Mouse (Mus musculus): Measurements from ENCODE around the gene Tagln2. TPM values are rescaled to one million over a fixed set of nuclear protein-coding genes. Genes with fewer than 3 reads are reported as not detected.

The Tagln2 gene
- polyA plus RNA-seq, 1 experiment from 2014 or later: 72.3 TPM

DNA sequence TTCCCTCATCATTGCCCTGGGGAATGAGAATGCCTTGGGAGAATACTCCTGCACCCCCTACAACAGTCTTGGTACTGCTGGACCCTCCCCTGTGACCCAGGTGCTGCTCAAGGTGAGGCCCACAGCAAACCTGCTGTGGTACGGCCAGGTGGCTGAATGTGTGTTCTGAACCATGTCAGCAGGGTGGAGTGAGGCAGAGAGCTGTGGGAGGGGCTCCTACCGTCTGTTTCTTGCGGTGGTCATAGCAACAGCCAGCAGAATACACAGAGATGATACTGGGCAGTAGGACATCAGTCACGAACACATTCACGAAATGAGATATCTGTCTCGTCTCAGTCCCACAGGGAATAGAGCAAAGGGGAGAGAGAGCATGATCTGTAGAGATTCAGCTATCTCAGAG, 6.3 kb upstream of the Tagln2 start:
- 69% methylated on average over 6 of the region's 6 CpGs for WGBS
- peaks cover 84% of the 10 kb centered on the region for H3K36me3 ChIP-seq
- H3K4me2 ChIP-seq: no peak overlapping the region

DNA sequence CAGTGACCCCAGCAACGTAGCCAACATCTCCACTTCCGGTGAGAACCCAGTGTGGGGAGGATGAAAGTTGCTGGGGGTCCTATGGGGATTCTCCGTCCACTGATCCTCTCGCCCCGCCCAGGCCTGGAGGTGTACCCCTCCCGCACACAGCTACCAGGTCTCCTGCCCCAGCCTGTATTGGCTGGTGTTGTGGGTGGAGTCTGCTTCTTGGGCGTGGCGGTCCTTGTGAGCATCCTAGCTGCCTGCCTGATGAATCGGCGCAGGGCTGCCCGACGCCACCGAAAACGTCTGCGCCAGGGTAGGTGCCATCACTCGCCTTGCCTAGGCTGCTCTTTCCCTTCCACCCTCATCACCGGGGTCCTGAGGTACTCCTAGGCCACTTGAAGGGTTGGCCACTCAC, 3.8 kb upstream of the Tagln2 start:
- peaks cover 81% of the 10 kb centered on the region for H3K36me3 ChIP-seq
- H3K27me3 ChIP-seq: peaks cover 44% of the 10 kb centered on the region
- no peak overlapping the region for H3K4me2 ChIP-seq
- peaks cover 18% of the 10 kb centered on the region for H3K4me1 ChIP-seq (replicated peaks)
- H3K9ac ChIP-seq: no peak overlapping the region
- no peak overlapping the region for H3K4me3 ChIP-seq
- 81% methylated on average over 17 of the region's 17 CpGs for WGBS
- no peak overlapping the region for H3K27ac ChIP-seq
- no peaks in the 10 kb centered on the region for H3K9me3 ChIP-seq
- no peak for ATAC-seq (ENCODE audit: low FRiP score)

More for the DNA sequence above, 6.3 kb upstream of the Tagln2 start:
- Histone ChIP-seq H3K9me3 (no peaks in the 10 kb centered on the region), H3K9ac (no peak overlapping the region), H3K27me3 (peaks cover 19% of the 10 kb centered on the region), H3K4me3 (no peak overlapping the region), H3K27ac (no peak overlapping the region), H3K4me1 (replicated peaks) (peaks cover 13% of the 10 kb centered on the region)
- ATAC-seq (ENCODE audit: low FRiP score): no peak

DNA sequence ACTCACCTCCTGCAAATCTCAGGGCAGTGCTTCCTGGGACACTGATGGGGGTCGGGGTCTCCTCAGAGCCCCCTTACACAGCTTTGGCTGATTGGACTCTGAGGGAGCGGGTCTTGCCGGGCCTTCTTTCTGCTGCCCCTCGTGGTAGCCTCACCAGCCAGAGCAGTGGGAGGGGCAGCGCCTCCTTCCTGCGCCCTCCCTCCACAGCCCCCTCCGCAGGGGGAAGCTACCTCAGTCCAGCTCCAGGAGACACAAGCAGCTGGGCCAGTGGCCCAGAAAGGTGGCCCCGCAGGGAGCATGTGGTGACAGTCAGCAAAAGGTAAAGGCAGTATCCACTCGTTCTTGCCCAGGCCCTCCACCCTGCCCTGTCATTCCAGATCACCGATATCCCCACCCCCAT, 2.4 kb upstream of the Tagln2 start:
- H3K27ac ChIP-seq: no peak overlapping the region
- 83% methylated on average over 10 of the region's 10 CpGs for WGBS
- H3K4me2 ChIP-seq: no peak overlapping the region
- H3K9me3 ChIP-seq: no peaks in the 10 kb centered on the region
- H3K4me1 ChIP-seq (replicated peaks): peaks cover 29% of the 10 kb centered on the region
- H3K27me3 ChIP-seq: peaks cover 58% of the 10 kb centered on the region
- H3K36me3 ChIP-seq: peaks cover 67% of the 10 kb centered on the region
- ATAC-seq (ENCODE audit: low FRiP score): no peak
- H3K9ac ChIP-seq: no peak overlapping the region
- no peak overlapping the region for H3K4me3 ChIP-seq

DNA sequence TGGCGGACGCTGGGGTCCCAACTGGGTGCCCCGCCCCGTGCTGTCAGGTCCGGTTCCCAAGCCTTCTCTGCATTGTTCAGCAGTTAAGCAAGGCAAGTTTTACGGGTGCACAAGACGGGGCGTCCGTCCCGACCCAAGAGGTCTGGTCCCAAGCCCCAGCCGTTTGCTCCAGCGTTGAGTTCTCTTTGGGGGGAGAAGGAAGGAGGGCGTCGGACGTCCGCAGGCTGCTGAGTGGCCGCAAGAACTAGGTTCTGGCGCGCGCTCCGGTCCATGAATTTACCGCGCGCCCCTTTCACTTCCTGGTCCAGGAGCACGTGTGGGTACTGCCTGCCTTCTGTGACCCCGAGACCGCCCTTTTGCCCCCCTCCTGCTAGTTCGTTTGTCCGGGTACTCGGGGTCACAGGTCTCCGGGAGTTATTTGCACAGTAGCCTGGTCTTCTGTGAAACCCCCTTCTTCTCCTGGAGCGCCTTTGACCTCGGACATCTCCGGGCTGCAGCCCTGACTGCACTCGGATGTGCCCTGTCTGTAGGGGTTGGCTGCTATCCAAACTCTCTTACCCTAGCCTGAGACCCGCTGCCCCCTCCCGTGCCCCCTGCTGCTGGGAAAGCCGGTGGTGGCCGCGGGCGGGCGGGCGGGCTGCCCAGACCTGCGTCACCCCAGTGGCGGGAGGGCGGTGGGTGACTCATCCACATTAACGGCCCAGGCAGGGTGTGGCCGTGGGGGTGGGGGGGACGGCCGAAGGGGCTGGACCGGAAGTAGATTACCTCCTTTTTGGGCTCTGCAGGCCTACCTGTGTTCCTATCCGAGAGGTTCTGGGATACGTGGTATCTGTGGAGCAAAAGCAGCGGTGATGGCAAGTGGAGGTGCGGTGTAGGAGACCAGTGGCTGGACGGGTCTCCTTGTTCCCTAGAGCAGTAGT, 864 bp downstream of the Tagln2 start:
- Histone ChIP-seq H3K9me3 (no peaks in the 10 kb centered on the region), H3K4me3 (peak overlapping the region; percentile 42), H3K27me3 (peaks cover 62% of the 10 kb centered on the region), H3K4me1 (replicated peaks) (peaks cover 52% of the 10 kb centered on the region), H3K27ac (peak overlapping the region; percentile 12; the same call in 1 of the 2 replicates), H3K9ac (peak overlapping the region; percentile 65), H3K4me2 (peak overlapping the region; percentile 56), H3K36me3 (peaks cover 34% of the 10 kb centered on the region)
- 1% methylated on average over 56 of the region's 56 CpGs for WGBS
- peak; percentile 6; the same call in 1 of the 2 replicates for ATAC-seq (ENCODE audit: low FRiP score)

DNA sequence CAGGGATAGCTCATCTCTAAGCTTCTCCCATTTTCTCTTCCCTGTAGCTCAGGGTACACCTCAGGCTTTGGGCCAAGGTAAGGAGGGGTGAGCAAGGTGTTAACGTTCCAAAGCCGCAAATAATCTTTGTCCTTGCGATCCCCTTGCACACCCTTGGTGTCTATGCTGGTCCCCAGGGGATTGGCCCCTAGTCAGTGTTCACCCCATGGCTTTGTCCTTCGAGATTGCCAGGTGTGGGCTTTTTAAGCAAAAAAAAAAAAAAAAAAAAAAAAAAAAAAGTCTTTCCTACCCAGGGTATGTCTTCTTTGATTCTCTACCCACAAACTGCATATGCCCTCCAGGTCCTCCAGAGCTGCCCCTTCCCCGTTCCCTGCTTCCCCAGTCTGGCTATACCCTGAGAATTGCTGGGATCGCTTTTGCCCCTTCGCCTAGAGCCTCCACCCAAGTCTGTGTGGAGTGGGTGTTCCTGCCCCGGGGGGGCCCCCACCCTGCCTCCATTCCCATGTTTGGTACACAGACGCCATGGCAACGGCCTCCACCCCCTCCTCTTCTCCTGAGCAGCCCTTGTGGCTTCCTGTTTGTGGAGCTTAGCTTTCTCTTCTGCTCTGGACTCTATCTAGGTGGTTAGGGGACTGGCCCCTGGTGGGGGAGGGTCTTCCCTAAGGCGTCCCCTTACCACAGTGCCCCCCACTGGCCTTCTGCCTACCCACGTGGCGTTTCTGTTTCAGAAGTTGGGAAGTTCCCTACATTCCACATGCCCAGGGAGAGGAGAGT, 1.7 kb downstream of the Tagln2 start:
- H3K27ac ChIP-seq: no peak overlapping the region; the same call in 1 of the 2 replicates
- ATAC-seq (ENCODE audit: low FRiP score): peak; percentile 6; the same call in 1 of the 2 replicates
- peak overlapping the region; percentile 42 for H3K4me3 ChIP-seq
- peak overlapping the region; percentile 56 for H3K4me2 ChIP-seq
- H3K4me1 ChIP-seq (replicated peaks): peaks cover 52% of the 10 kb centered on the region
- 0 out of 2 replicates have a peak overlapping the region, but pooled peaks have one; percentile 65 for H3K9ac ChIP-seq
- peaks cover 26% of the 10 kb centered on the region for H3K36me3 ChIP-seq
- H3K9me3 ChIP-seq: no peaks in the 10 kb centered on the region
- WGBS: 26% methylated on average over 13 of the region's 13 CpGs
- H3K27me3 ChIP-seq: peaks cover 58% of the 10 kb centered on the region

DNA sequence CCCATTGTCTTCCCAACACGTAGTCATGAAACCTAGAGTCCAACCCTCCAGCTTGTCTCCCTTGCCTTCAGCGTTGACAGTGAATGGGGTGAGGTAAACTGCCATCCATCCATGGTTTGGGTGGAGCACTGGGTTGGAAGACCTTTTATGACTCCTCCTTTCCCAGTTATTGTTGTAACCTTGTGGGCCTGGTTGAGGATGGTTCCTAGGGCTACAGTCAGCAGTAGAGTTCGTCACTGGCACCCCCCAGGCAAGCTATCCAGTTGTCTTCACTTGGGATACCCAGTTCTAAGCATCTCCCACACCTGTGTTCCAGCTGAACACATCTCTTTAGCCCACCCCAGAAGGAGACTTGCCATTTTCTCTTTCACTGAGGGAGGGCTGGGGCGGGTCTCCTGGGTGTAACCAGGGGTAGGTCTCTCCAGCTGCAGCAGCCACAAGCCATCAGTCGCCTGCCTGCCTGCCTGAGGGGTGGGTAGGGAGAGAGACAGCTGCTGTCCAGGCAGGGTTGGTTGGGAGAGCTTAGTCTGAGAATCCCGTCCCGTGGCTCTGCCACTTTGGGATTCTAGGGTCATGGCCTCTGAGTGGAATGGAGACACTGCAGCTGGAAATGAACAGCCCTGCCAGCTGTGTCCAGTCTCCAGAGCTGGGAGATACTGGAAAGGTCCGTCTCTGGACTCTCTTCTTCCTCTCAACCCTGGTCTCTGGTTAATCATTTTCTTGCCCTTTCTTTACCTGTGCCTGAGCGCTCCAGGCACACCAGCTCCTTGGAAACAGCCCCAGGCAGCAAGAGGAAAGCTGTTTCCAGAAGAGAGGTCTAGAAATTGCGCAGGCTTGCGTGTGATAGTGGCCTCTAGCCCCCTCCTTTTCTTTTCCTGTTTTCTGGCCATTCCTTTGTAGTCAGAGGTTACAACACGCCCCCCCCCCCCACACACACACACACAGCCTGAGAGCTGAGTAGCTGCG, 2.6 kb downstream of the Tagln2 start:
- Histone ChIP-seq H3K36me3 (peaks cover 17% of the 10 kb centered on the region), H3K9ac (no peak overlapping the region; the same call in 1 of the 2 replicates), H3K27ac (peak overlapping the region; percentile 64), H3K4me3 (peak overlapping the region; percentile 11; the same call in 1 of the 2 replicates), H3K9me3 (no peaks in the 10 kb centered on the region), H3K27me3 (peaks cover 54% of the 10 kb centered on the region), H3K4me2 (peak overlapping the region; percentile 56), H3K4me1 (replicated peaks) (peaks cover 52% of the 10 kb centered on the region)
- 22% methylated on average over 12 of the region's 13 CpGs for WGBS
- no peak; the same call in 1 of the 2 replicates for ATAC-seq (ENCODE audit: low FRiP score)

DNA sequence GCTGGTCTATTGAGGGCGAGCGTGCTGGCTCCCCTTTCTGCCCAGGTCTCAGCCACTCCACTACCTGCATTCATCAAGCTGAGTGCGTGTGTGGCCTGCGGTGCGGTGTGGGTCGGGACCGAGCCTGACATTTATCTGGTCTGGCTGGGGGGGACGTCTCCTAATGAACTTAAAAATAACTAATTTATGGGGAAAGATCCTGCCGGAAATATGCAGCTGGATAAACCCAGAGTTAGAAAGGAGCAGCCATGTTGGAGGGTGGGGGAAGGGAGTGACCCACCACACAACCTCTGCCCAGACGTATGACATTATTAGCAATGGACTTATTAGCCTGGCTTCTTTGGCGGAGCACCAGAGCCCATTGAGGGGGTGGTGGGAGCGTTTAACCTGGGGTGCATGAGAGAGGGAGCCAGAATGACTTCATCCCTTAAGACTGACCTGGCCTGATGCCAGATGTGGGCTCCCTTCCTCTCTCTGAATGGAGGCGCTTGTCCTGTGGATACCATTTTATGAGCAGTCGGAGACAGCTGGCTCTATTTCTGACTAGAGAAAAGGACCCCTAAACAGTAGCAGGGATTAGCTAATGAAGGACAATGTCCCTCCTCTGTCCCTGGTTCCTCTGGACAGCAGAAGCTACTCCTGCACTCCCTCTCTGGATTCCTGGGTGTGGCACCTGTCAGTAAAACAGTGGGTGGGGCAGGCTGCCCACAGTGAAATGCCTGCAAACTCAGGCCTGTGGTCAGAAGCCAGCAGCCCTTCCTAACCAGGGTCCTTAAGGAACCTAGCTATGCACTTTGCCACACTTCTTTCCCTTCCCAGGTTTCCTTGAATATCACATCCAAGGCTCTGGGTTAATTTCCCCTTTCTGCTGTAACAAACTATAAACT, 3.5 kb downstream of the Tagln2 start:
- Histone ChIP-seq H3K36me3 (peaks cover 8% of the 10 kb centered on the region), H3K9ac (peak overlapping the region; percentile 24; the same call in 1 of the 2 replicates), H3K4me1 (replicated peaks) (peaks cover 55% of the 10 kb centered on the region), H3K9me3 (no peaks in the 10 kb centered on the region), H3K27me3 (peaks cover 45% of the 10 kb centered on the region), H3K27ac (peak overlapping the region; percentile 64), H3K4me3 (peak overlapping the region; percentile 11; the same call in 1 of the 2 replicates), H3K4me2 (peak overlapping the region; percentile 56)
- ATAC-seq (ENCODE audit: low FRiP score): 0 out of 2 replicates have a peak, but pooled peaks have one; percentile 13
- WGBS: 26% methylated on average over 14 of the region's 14 CpGs

DNA sequence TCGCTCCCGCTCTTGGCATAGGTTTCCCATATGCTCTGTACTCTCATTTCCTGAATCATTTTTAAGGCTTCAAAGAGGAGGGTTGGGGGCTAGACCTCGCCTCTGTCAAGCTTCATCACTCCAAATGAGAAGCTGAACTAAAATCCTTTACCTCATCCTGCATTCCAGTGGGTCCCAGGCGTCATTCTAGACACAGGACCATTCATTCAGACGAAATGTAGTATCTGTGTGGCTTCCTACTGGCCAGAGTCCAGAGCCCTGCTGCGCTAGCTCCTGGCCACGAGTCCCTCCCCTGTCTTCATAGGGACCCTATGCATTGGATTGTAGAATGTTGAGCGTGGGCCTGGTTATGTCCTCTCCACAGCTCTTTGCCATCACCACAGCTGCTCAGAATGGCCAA, 4.9 kb downstream of the Tagln2 start:
- H3K9me3 ChIP-seq: no peaks in the 10 kb centered on the region
- H3K4me2 ChIP-seq: no peak overlapping the region
- 76% methylated on average over 8 of the region's 8 CpGs for WGBS
- H3K36me3 ChIP-seq: no peaks in the 10 kb centered on the region
- peaks cover 52% of the 10 kb centered on the region for H3K4me1 ChIP-seq (replicated peaks)
- peaks cover 31% of the 10 kb centered on the region for H3K27me3 ChIP-seq
- H3K27ac ChIP-seq: no peak overlapping the region
- no peak overlapping the region for H3K9ac ChIP-seq
- H3K4me3 ChIP-seq: no peak overlapping the region
- no peak for ATAC-seq (ENCODE audit: low FRiP score)

DNA sequence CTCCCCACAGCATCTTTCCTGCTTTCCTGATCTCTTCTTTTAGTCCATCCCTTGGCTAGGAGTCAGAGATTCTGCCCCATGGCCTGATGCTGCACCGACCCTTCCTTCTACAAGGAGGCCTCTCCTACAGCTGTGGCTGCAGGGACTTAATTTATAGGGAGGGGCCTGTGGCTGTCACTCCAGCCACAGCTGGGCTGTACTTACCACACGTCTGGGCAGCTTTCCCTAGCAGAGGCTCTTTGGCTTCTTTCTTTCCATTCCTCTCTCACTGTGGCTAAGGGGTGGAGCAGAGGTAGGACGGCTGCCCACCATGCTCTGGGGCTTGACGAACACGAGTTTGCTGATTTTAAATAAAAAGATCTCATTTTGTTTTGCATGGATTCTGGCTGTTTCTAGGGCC, 7.2 kb downstream of the Tagln2 start:
- ATAC-seq (ENCODE audit: low FRiP score): no peak

DNA sequence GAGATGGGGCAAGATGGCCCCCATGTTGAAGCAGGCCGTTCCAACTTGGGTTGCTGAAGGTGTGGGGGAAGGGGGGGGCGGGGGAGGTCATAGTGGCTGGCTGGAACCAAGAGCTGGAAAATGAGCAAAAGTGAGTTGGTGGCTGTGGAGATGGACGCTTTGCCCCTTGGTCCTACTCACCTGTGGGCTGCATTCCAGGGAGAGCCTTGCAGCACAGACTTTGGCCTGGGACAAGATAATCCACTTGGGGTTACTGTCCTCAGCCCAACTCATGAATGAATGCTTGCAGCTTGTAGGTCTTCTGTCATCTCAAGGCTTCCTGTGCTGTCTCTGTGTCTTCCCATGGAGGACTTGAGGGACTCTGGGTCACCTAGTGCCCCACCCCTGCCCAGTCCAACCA, 7.9 kb downstream of the Tagln2 start:
- Histone ChIP-seq H3K27ac (no peak overlapping the region), H3K36me3 (no peaks in the 10 kb centered on the region), H3K27me3 (peaks cover 2% of the 10 kb centered on the region; the same call in 1 of the 2 replicates), H3K4me1 (replicated peaks) (peaks cover 29% of the 10 kb centered on the region), H3K9ac (no peak overlapping the region), H3K9me3 (no peaks in the 10 kb centered on the region), H3K4me3 (no peak overlapping the region), H3K4me2 (no peak overlapping the region)
- 91% methylated on average over 3 of the region's 3 CpGs for WGBS
- ATAC-seq (ENCODE audit: low FRiP score): no peak

More for the DNA sequence above, 7.2 kb downstream of the Tagln2 start:
- Histone ChIP-seq H3K27me3 (peaks cover 8% of the 10 kb centered on the region), H3K4me3 (no peak overlapping the region), H3K9me3 (no peaks in the 10 kb centered on the region), H3K9ac (no peak overlapping the region), H3K36me3 (no peaks in the 10 kb centered on the region), H3K4me2 (no peak overlapping the region), H3K4me1 (replicated peaks) (peaks cover 36% of the 10 kb centered on the region), H3K27ac (no peak overlapping the region)
- 63% methylated on average over 5 of the region's 5 CpGs for WGBS
